Mouse (Mus musculus) neural tube, embryonic 15.5 days (tissue): ENCODE data around the gene Mif4gd. TPM values are rescaled to one million over a fixed set of nuclear protein-coding genes. Genes with fewer than 3 reads are reported as not detected.

ENCODE experiments used
- polyA plus RNA-seq: library from polyadenylated mRNA; unstranded; fragments of >200 nt; fragmentation: Nextera tagmentation; extraction: Ambion mirVana; gene quantifications from 2 replicates; pipeline ENCODE4 v1.2.1, GENCODE M21; 2015

The Mif4gd gene
- polyA plus RNA-seq, 1 experiment from 2014 or later = 11.5 TPM

Other genes with a start within 250 kb of the Mif4gd start
- 49.5 and 55.6 TPM in 2 replicates for gene Hid1, start 245.2 kb downstream of the Mif4gd start, polyA plus RNA-seq
- 21.5 and 23.9 TPM in 2 replicates for gene Cdr2l, start 231.1 kb downstream of the Mif4gd start, polyA plus RNA-seq
- 175 and 183 TPM in 2 replicates for gene Mrpl58, start 209.2 kb downstream of the Mif4gd start, polyA plus RNA-seq
- gene Atp5h, start 193.0 kb downstream of the Mif4gd start, polyA plus RNA-seq = 949 and 1,025 TPM in 2 replicates
- 19.0 and 22.4 TPM in 2 replicates for gene Kctd2, start 192.8 kb downstream of the Mif4gd start, polyA plus RNA-seq
- 0.09 and 0.10 TPM in 2 replicates for gene Trim80, start 172.4 kb downstream of the Mif4gd start, polyA plus RNA-seq
- gene Slc16a5, start 150.5 kb downstream of the Mif4gd start, polyA plus RNA-seq = 0.44 and 7.2 TPM in 2 replicates
- 16.2 and 17.8 TPM in 2 replicates for gene Armc7, start 137.3 kb downstream of the Mif4gd start, polyA plus RNA-seq
- gene Nt5c, start 121.1 kb downstream of the Mif4gd start, polyA plus RNA-seq = 95.5 and 96.2 TPM in 2 replicates
- 1,012 and 1,180 TPM in 2 replicates for gene Jpt1, start 98.6 kb downstream of the Mif4gd start, polyA plus RNA-seq
- 882 and 892 TPM in 2 replicates for gene Sumo2, start 76.7 kb downstream of the Mif4gd start, polyA plus RNA-seq
- 101 and 120 TPM in 2 replicates for gene Nup85, start 48.5 kb downstream of the Mif4gd start, polyA plus RNA-seq
- 81.0 and 83.8 TPM in 2 replicates for gene Mrps7, start 9.0 kb downstream of the Mif4gd start, polyA plus RNA-seq
- gene Gga3, start 8.9 kb downstream of the Mif4gd start, polyA plus RNA-seq = 34.6 and 35.0 TPM in 2 replicates
- 49.0 and 52.8 TPM in 2 replicates for gene Slc25a19, start 15.3 kb upstream of the Mif4gd start, polyA plus RNA-seq
- gene Grb2, start 95.6 kb upstream of the Mif4gd start, polyA plus RNA-seq = 192 and 194 TPM in 2 replicates
- 20.3 and 21.2 TPM in 2 replicates for gene Tmem94, start 152.5 kb upstream of the Mif4gd start, polyA plus RNA-seq
- 9.8 and 10.2 TPM in 2 replicates for gene Caskin2, start 200.7 kb upstream of the Mif4gd start, polyA plus RNA-seq
- 22.0 and 23.7 TPM in 2 replicates for gene Tsen54, start 201.8 kb upstream of the Mif4gd start, polyA plus RNA-seq
- 0.97 and 8.8 TPM in 2 replicates for gene Llgl2, start 211.1 kb upstream of the Mif4gd start, polyA plus RNA-seq
- 0.12 and 5.0 TPM in 2 replicates for gene Myo15b, start 245.4 kb upstream of the Mif4gd start, polyA plus RNA-seq